Mouse (Mus musculus) spleen, adult 2 months (tissue): ENCODE results near the gene Msh6.
"Not testable (repeated sequence)": the region's sequence is repeated elsewhere in the genome, so short reads cannot be mapped to it uniquely, and the experiment has no call there.

Experiments
- CTCF ChIP-seq: fragments of 200-500 bp; IDR thresholded peaks from 2 replicates; pipeline ENCODE4 v1.5.1; 2011; ENCODE audit warnings: mild to moderate bottlenecking, inconsistent platforms; ENCODE audit not compliant: insufficient read depth, insufficient read length, insufficient replicate concordance; ENCODE audit errors: extremely low read depth
- POLR2A ChIP-seq: fragments of 200-500 bp; IDR thresholded peaks from 2 replicates; pipeline ENCODE4 v1.6.1; 2011; ENCODE audit warnings: low read depth, low read length, inconsistent platforms

- not testable (repeated sequence) for TF ChIP-seq POLR2A, CTCF
Observed at GRCm38 (mm10) chr17:87954618-87955124, 20.2 kb upstream of the Msh6 start.
